Mouse (Mus musculus) hindbrain, embryonic 14.5 days (tissue): ENCODE data around the gene Pgam2. TPM values are rescaled to one million over a fixed set of nuclear protein-coding genes. Genes with fewer than 3 reads are reported as not detected.

Experiments used
- ATAC-seq: fragments of 200-750 bp; cut with Nextera tagmentation; 2 replicates; pipeline ENCODE4 v1.8.0; 2017; ENCODE audit warnings: moderate number of reproducible peaks, mild to moderate bottlenecking, moderate TSS enrichment, moderate library complexity; ENCODE audit not compliant: low FRiP score
- DNase-seq: peaks from one replicate; pipeline ENCODE4 v3.0.0-alpha.2; 2015; ENCODE audit warnings: low spot score
- H3K27ac ChIP-seq: fragments of 300-500 bp; sonication (generic); 2 replicates; pipeline ENCODE4 v1.5.1; 2014; ENCODE audit warnings: mild to moderate bottlenecking, moderate library complexity
- H3K27me3 ChIP-seq: fragments of 300-500 bp; sonication (generic); 2 replicates; pipeline ENCODE4 v1.6.1; 2014; ENCODE audit warnings: mild to moderate bottlenecking, low read length, mixed read lengths; ENCODE audit not compliant: control insufficient read depth, insufficient read depth
- H3K36me3 ChIP-seq: fragments of 300-500 bp; sonication (generic); replicated peaks from 2 replicates; pipeline ENCODE4 v1.6.1; 2014; ENCODE audit not compliant: control insufficient read depth, insufficient read depth
- H3K4me1 ChIP-seq: fragments of 300-500 bp; sonication (generic); replicated peaks from 2 replicates; pipeline ENCODE4 v1.6.1; 2014; ENCODE audit warnings: antibody characterized with exemption, low read length, mixed read lengths; ENCODE audit not compliant: control insufficient read depth, insufficient read depth
- H3K4me2 ChIP-seq: fragments of 300-500 bp; sonication (generic); replicated peaks from 2 replicates; pipeline ENCODE4 v1.6.1; 2014; ENCODE audit warnings: mild to moderate bottlenecking, moderate library complexity
- H3K4me3 ChIP-seq: fragments of 300-500 bp; sonication (generic); replicated peaks from 2 replicates; pipeline ENCODE4 v1.5.1; 2014; ENCODE audit warnings: mild to moderate bottlenecking, low read length
- H3K9ac ChIP-seq: fragments of 300-500 bp; sonication (generic); 2 replicates; pipeline ENCODE4 v1.6.1; 2014
- H3K9me3 ChIP-seq: fragments of 300-500 bp; sonication (generic); 2 replicates; pipeline ENCODE4 v1.6.1; 2016; ENCODE audit warnings: low read length; ENCODE audit not compliant: control insufficient read depth
- WGBS: fragments of 180-500 bp; shearing (Covaris S2); extraction: QIAGEN DNeasy Blood & Tissue Kit; methylation state at CpG from one replicate; pipeline ENCODE4 v1.1.7; 2014; 5-methylcytosine and 5-hydroxymethylcytosine counted together
- polyA plus RNA-seq: library from polyadenylated mRNA; unstranded; fragments of >200 nt; fragmentation: Nextera tagmentation; extraction: Ambion mirVana; gene quantifications from 2 replicates; pipeline ENCODE4 v1.2.1, GENCODE M21; 2014

Gene Pgam2
- polyA plus RNA-seq, 1 experiment from 2014 or later = 2.9 TPM

- Histone ChIP-seq H3K9me3 (no peaks in the 10 kb centered on the region), H3K27me3 (no peaks in the 10 kb centered on the region), H3K27ac (no peak overlapping the region), H3K4me3 (no peak overlapping the region), H3K4me2 (no peak overlapping the region), H3K4me1 (no peaks in the 10 kb centered on the region; the same call in 1 of the 2 replicates), H3K9ac (no peak overlapping the region), H3K36me3 (peaks cover 65% of the 10 kb centered on the region)
- no peak for DNase-seq
- ATAC-seq = no peak
- WGBS = 86% methylated on average over 17 of the region's 17 CpGs
Measured at GRCm38 (mm10) chr11:5799621-5800490, 3.7 kb downstream of the Pgam2 start.

GRCm38 (mm10) chr11:5797928-5798327, 5.6 kb downstream of the Pgam2 start:
- Histone ChIP-seq H3K9me3 (no peaks in the 10 kb centered on the region), H3K9ac (no peak overlapping the region), H3K4me1 (no peaks in the 10 kb centered on the region), H3K27me3 (no peaks in the 10 kb centered on the region), H3K27ac (no peak overlapping the region), H3K4me2 (no peak overlapping the region), H3K36me3 (peaks cover 84% of the 10 kb centered on the region), H3K4me3 (no peak overlapping the region)
- 96% methylated on average over 5 of the region's 5 CpGs for WGBS
- ATAC-seq (no peak), DNase-seq (no peak)

- Histone ChIP-seq H3K27me3 (no peaks in the 10 kb centered on the region), H3K4me3 (no peak overlapping the region), H3K4me2 (no peak overlapping the region), H3K9ac (no peak overlapping the region), H3K27ac (no peak overlapping the region), H3K9me3 (no peaks in the 10 kb centered on the region), H3K36me3 (peaks cover 89% of the 10 kb centered on the region), H3K4me1 (no peaks in the 10 kb centered on the region)
- DNase-seq (no peak), ATAC-seq (no peak)
- WGBS = 83% methylated on average over 11 of the region's 11 CpGs
Measured at GRCm38 (mm10) chr11:5797371-5797770, 6.2 kb downstream of the Pgam2 start.

- Histone ChIP-seq H3K4me2 (no peak overlapping the region), H3K4me1 (no peaks in the 10 kb centered on the region), H3K9ac (no peak overlapping the region), H3K27me3 (no peaks in the 10 kb centered on the region), H3K4me3 (no peak overlapping the region), H3K36me3 (peaks cover 94% of the 10 kb centered on the region), H3K27ac (no peak overlapping the region), H3K9me3 (no peaks in the 10 kb centered on the region)
- no peak for DNase-seq
- ATAC-seq = no peak
- 88% methylated on average over 15 of the region's 15 CpGs for WGBS
Measured at GRCm38 (mm10) chr11:5796939-5797338, 6.6 kb downstream of the Pgam2 start.

- WGBS = 90% methylated on average over 7 of the region's 7 CpGs
- H3K9ac ChIP-seq = no peak overlapping the region
- no peak for ATAC-seq
- no peak overlapping the region for H3K27ac ChIP-seq
- no peak for DNase-seq
- H3K36me3 ChIP-seq = peaks cover 99% of the 10 kb centered on the region
- no peak overlapping the region for H3K4me3 ChIP-seq
- H3K4me2 ChIP-seq = no peak overlapping the region
- no peaks in the 10 kb centered on the region for H3K27me3 ChIP-seq
- H3K9me3 ChIP-seq = no peaks in the 10 kb centered on the region
- no peaks in the 10 kb centered on the region for H3K4me1 ChIP-seq
Measured at GRCm38 (mm10) chr11:5795706-5796105, 7.8 kb downstream of the Pgam2 start.

- H3K4me2 ChIP-seq = no peak overlapping the region
- no peaks in the 10 kb centered on the region for H3K9me3 ChIP-seq
- no peak for ATAC-seq
- no peak overlapping the region for H3K4me3 ChIP-seq
- H3K36me3 ChIP-seq = peaks cover 98% of the 10 kb centered on the region
- H3K9ac ChIP-seq = no peak overlapping the region
- H3K4me1 ChIP-seq = no peaks in the 10 kb centered on the region
- no peaks in the 10 kb centered on the region for H3K27me3 ChIP-seq
- DNase-seq = no peak
- WGBS = 87% methylated on average over 9 of the region's 9 CpGs
- no peak overlapping the region for H3K27ac ChIP-seq
Measured at GRCm38 (mm10) chr11:5795290-5795689, 8.2 kb downstream of the Pgam2 start.

- DNase-seq (no peak), ATAC-seq (no peak)
- peaks cover 50% of the 10 kb centered on the region for H3K36me3 ChIP-seq
- no peak overlapping the region for H3K4me2 ChIP-seq
- no peaks in the 10 kb centered on the region for H3K27me3 ChIP-seq
- no peak overlapping the region for H3K4me3 ChIP-seq
- H3K4me1 ChIP-seq = peaks cover 23% of the 10 kb centered on the region
- H3K9ac ChIP-seq = no peak overlapping the region
- H3K27ac ChIP-seq = no peak overlapping the region
- WGBS = 93% methylated on average over 1 of the region's 1 CpGs
- no peaks in the 10 kb centered on the region for H3K9me3 ChIP-seq
Measured at GRCm38 (mm10) chr11:5790431-5790830, 13.1 kb downstream of the Pgam2 start.

- no peaks in the 10 kb centered on the region for H3K27me3 ChIP-seq
- peaks cover 44% of the 10 kb centered on the region for H3K36me3 ChIP-seq
- H3K9me3 ChIP-seq = no peaks in the 10 kb centered on the region
- peak overlapping the region; percentile 92 for H3K4me2 ChIP-seq
- peaks cover 23% of the 10 kb centered on the region for H3K4me1 ChIP-seq
- H3K27ac ChIP-seq = no peak overlapping the region
- ATAC-seq = no peak
- no peak overlapping the region for H3K4me3 ChIP-seq
- WGBS = 90% methylated on average over 3 of the region's 3 CpGs
- DNase-seq = no peak
- no peak overlapping the region for H3K9ac ChIP-seq
Measured at GRCm38 (mm10) chr11:5789754-5790333, 13.7 kb downstream of the Pgam2 start.

GRCm38 (mm10) chr11:5789071-5789753, 14.3 kb downstream of the Pgam2 start:
- Histone ChIP-seq H3K9ac (peak overlapping the region; percentile 94), H3K27me3 (no peaks in the 10 kb centered on the region), H3K36me3 (peaks cover 37% of the 10 kb centered on the region), H3K9me3 (no peaks in the 10 kb centered on the region), H3K4me2 (peak overlapping the region; percentile 92), H3K4me3 (peak overlapping the region; percentile 92), H3K27ac (peak overlapping the region; percentile 93), H3K4me1 (peaks cover 23% of the 10 kb centered on the region)
- 76% methylated on average over 6 of the region's 6 CpGs for WGBS
- ATAC-seq (no peak), DNase-seq (no peak)
